In genomic region chr11:35006773-35007567, GRCm38 (mm10) we compare ENCODE assay signal across 10 mouse cellular contexts.
DNase-seq lines count a peak whose midpoint lies in the region; ATAC-seq lines count a peak whose summit lies in the region.
"Had no signal": no experiment of that assay in that cellular context is flagged by ENCODE, and none has a peak within 500 bp of the region (broad histone marks: within the 10 kb centered on the region; RNA-seq: fewer than 3 reads in every experiment).

No protein-coding gene starts in this region.

- peak overlapping the region; percentile 47 for H3K4me2 ChIP-seq in limb, embryonic 12.5 days
- peak overlapping the region; percentile 25 for H3K4me2 ChIP-seq in midbrain, embryonic 14.5 days (ENCODE audit: low read length)
- no peak overlapping the region for H3K4me2 ChIP-seq in forebrain, embryonic 13.5 days
- H3K4me2 ChIP-seq: embryonic facial prominence, embryonic 15.5 days had no signal

- H3K4me1 ChIP-seq in heart, embryonic 10.5 days = peaks cover 26% of the 10 kb centered on the region
- peaks cover 18% of the 10 kb centered on the region for H3K4me1 ChIP-seq in limb, embryonic 12.5 days (replicated peaks)
- no peaks in the 10 kb centered on the region for H3K4me1 ChIP-seq in midbrain, embryonic 14.5 days (ENCODE audit: control insufficient read depth, insufficient read depth, low read length)
- H3K4me1 ChIP-seq in forebrain, embryonic 13.5 days = peaks cover 11% of the 10 kb centered on the region

- H3K9ac ChIP-seq in limb, embryonic 12.5 days (replicated peaks) = no peak overlapping the region
- H3K9ac ChIP-seq in midbrain, embryonic 14.5 days (replicated peaks; ENCODE audit: low read length) = no peak overlapping the region
- no peak overlapping the region for H3K9ac ChIP-seq in forebrain, embryonic 13.5 days
- H3K9ac ChIP-seq: embryonic facial prominence, embryonic 15.5 days had no signal

- ATAC-seq in limb, embryonic 12.5 days (ENCODE audit: insufficient number of reproducible peaks, insufficient read depth, low FRiP score, low TSS enrichment, low read depth) = no peak
- ATAC-seq in midbrain, embryonic 14.5 days (ENCODE audit: low FRiP score, low TSS enrichment) = no peak
- ATAC-seq in forebrain, embryonic 13.5 days = no peak

- peak overlapping the region; percentile 77 for H3K27ac ChIP-seq in heart, embryonic 10.5 days
- no peak overlapping the region for H3K27ac ChIP-seq in limb, embryonic 12.5 days
- H3K27ac ChIP-seq in midbrain, embryonic 14.5 days (replicated peaks; ENCODE audit: low read depth, low read length) = no peak overlapping the region
- H3K27ac ChIP-seq in forebrain, embryonic 13.5 days = no peak overlapping the region
- H3K27ac ChIP-seq: embryonic facial prominence, embryonic 15.5 days had no signal

- H3K27me3 ChIP-seq in heart, embryonic 10.5 days (ENCODE audit: insufficient read depth, poor library complexity, severe bottlenecking) = no peaks in the 10 kb centered on the region
- H3K27me3 ChIP-seq in limb, embryonic 12.5 days = 0 out of 2 replicates have a peak, but pooled peaks cover 10% of the 10 kb centered on the region
- H3K27me3 ChIP-seq in midbrain, embryonic 14.5 days (ENCODE audit: control insufficient read depth, insufficient read depth, low read length) = no peaks in the 10 kb centered on the region
- H3K27me3 ChIP-seq in forebrain, embryonic 13.5 days = no peaks in the 10 kb centered on the region

- peak overlapping the region; percentile 43 for H3K4me3 ChIP-seq in heart, embryonic 10.5 days
- no peak overlapping the region for H3K4me3 ChIP-seq in limb, embryonic 12.5 days (replicated peaks)
- no peak overlapping the region for H3K4me3 ChIP-seq in midbrain, embryonic 14.5 days (replicated peaks; ENCODE audit: low read depth, low read length)
- no peak overlapping the region for H3K4me3 ChIP-seq in forebrain, embryonic 13.5 days
- H3K4me3 ChIP-seq: embryonic facial prominence, embryonic 15.5 days had no signal

- 34% methylated on average over 20 of the region's 20 CpGs for WGBS in heart, embryonic 10.5 days
- whole genome bisulfite sequencing in limb, embryonic 12.5 days = 14% methylated on average over 20 of the region's 20 CpGs
- WGBS in midbrain, embryonic 14.5 days = 44% methylated on average over 20 of the region's 20 CpGs
- 48% methylated on average over 20 of the region's 20 CpGs for WGBS in forebrain, embryonic 13.5 days

- no peaks in the 10 kb centered on the region for H3K9me3 ChIP-seq in heart, embryonic 10.5 days
- H3K9me3 ChIP-seq in limb, embryonic 12.5 days = no peaks in the 10 kb centered on the region
- H3K9me3 ChIP-seq in midbrain, embryonic 14.5 days (ENCODE audit: control insufficient read depth, low read length) = no peaks in the 10 kb centered on the region
- H3K9me3 ChIP-seq in forebrain, embryonic 13.5 days (replicated peaks) = no peaks in the 10 kb centered on the region
- H3K9me3 ChIP-seq: embryonic facial prominence, embryonic 15.5 days had no signal

- DNase-seq in heart, embryonic 10.5 days (ENCODE audit: low spot score) = no peak
- DNase-seq in heart, postnatal 4 days = no peak
- peak; percentile 9 for DNase-seq in embryo, embryonic 10 days (ENCODE audit: low spot score)
- peak; percentile 37 for DNase-seq in midbrain, embryonic 14.5 days
- DNase-seq in right cerebral cortex, postnatal 36 days (ENCODE audit: low spot score in 2 of 2) = no peak
- DNase-seq in ovary, postnatal 14 days (ENCODE audit: low spot score) = no peak

- no peaks in the 10 kb centered on the region for H3K36me3 ChIP-seq in heart, embryonic 10.5 days
- H3K36me3 ChIP-seq in limb, embryonic 12.5 days = no peaks in the 10 kb centered on the region
- H3K36me3 ChIP-seq in midbrain, embryonic 14.5 days (ENCODE audit: control insufficient read depth, insufficient read depth, low read length) = no peaks in the 10 kb centered on the region
- no peaks in the 10 kb centered on the region for H3K36me3 ChIP-seq in forebrain, embryonic 13.5 days (ENCODE audit: poor library complexity, severe bottlenecking)
- H3K36me3 ChIP-seq: embryonic facial prominence, embryonic 15.5 days; G1E had no signal

Comparison
In these comparisons a context has a peak if more than half of its experiments do, and no peak if none do; other contexts are left out.
1. DNase-seq: peak in embryo, embryonic 10 days (single experiment) and midbrain, embryonic 14.5 days (single experiment); none in heart, embryonic 10.5 days (single experiment), heart, postnatal 4 days (single experiment), right cerebral cortex, postnatal 36 days (0 of 2) and ovary, postnatal 14 days (single experiment).